Mouse (Mus musculus) CH12.LX (cell line): ENCODE results near the gene Ptgir. TPM values are rescaled to one million over a fixed set of nuclear protein-coding genes. Genes with fewer than 3 reads are reported as not detected.

Experiments
- DNase-seq: peaks from one replicate; pipeline ENCODE4 v3.0.0-alpha.2; 2013; ENCODE audit errors: extremely low read depth
- H3K27ac ChIP-seq: 2 replicates; pipeline ENCODE4 v1.5.1; 2012; ENCODE audit warnings: low read depth, mild to moderate bottlenecking, control low read depth, moderate library complexity; ENCODE audit not compliant: insufficient read depth
- H3K27me3 ChIP-seq: replicated peaks from 2 replicates; pipeline ENCODE3; 2012; ENCODE audit warnings: inconsistent platforms
- H3K36me3 ChIP-seq, 2 experiments: replicated peaks in 1 of 2; 2 replicates each; pipeline versions ENCODE3 to v1.6.1; 2012; ENCODE audit warnings: inconsistent platforms in 1 of 2, low read length in 1 of 2, mild to moderate bottlenecking in 1 of 2, mixed read lengths in 1 of 2, moderate library complexity in 1 of 2; ENCODE audit not compliant: control insufficient read depth in 1 of 2, insufficient read depth in 1 of 2
- H3K4me1 ChIP-seq, 2 experiments: 2 replicates each; pipeline ENCODE4 v1.6.1; 2012; ENCODE audit warnings: inconsistent platforms in 1 of 2, moderate library complexity in 1 of 2; ENCODE audit not compliant: insufficient read depth in 2 of 2, control insufficient read depth in 1 of 2
- H3K4me2 ChIP-seq: 2 replicates; pipeline ENCODE4 v1.6.1; 2012; ENCODE audit warnings: low read depth, mild to moderate bottlenecking, control low read depth; ENCODE audit not compliant: poor library complexity, insufficient read depth, severe bottlenecking
- H3K4me3 ChIP-seq, 3 experiments: fragments of 150-350 bp in 1 of 3; sonication (generic) in 1 of 3; replicated peaks in 1 of 3; 2 replicates each; pipeline versions ENCODE3 to v1.5.1; 2011 to 2012; ENCODE audit warnings: low read depth in 2 of 3, low read length in 2 of 3, mild to moderate bottlenecking in 2 of 3, moderate library complexity in 2 of 3, control low read depth in 1 of 3, improper control_type of control experiment in 1 of 3, inconsistent platforms in 1 of 3, mixed read lengths in 1 of 3; ENCODE audit not compliant: poor library complexity in 1 of 3
- H3K79me2 ChIP-seq: replicated peaks from 2 replicates; pipeline ENCODE4 v1.6.1; 2012; ENCODE audit warnings: mild to moderate bottlenecking, moderate library complexity; ENCODE audit not compliant: control insufficient read depth, poor library complexity, insufficient read depth, severe bottlenecking; ENCODE audit errors: extremely low read depth
- H3K9ac ChIP-seq: 2 replicates; pipeline ENCODE4 v1.6.1; 2012; ENCODE audit warnings: low read depth, mild to moderate bottlenecking, control low read depth, moderate library complexity; ENCODE audit not compliant: insufficient read depth
- H3K9me3 ChIP-seq: replicated peaks from 2 replicates; pipeline ENCODE3; 2012; ENCODE audit warnings: low read length, inconsistent platforms, mixed read lengths
- BHLHE40 ChIP-seq: IDR thresholded peaks from 2 replicates; pipeline ENCODE4 v1.6.1; 2011; ENCODE audit warnings: mild to moderate bottlenecking, low read depth, low read length, improper control_type of control experiment
- CHD1 ChIP-seq: IDR thresholded peaks from 2 replicates; pipeline ENCODE4 v1.6.1; 2012; ENCODE audit warnings: low read depth, low read length, improper control_type of control experiment, inconsistent platforms
- ELF1 ChIP-seq: IDR thresholded peaks from 2 replicates; pipeline ENCODE4 v1.6.1; 2014; ENCODE audit warnings: low read depth, mild to moderate bottlenecking, inconsistent platforms, low read length, improper control_type of control experiment
- ETS1 ChIP-seq: conservative IDR thresholded peaks from 2 replicates; pipeline ENCODE4 v1.6.1; 2012; ENCODE audit warnings: low read depth, mild to moderate bottlenecking, inconsistent platforms, low read length, improper control_type of control experiment, moderate library complexity
- GABPA ChIP-seq: IDR thresholded peaks from 2 replicates; pipeline ENCODE4 v1.6.1; 2012; ENCODE audit warnings: low read depth, low read length, improper control_type of control experiment, inconsistent platforms; ENCODE audit not compliant: insufficient replicate concordance
- JUN ChIP-seq: IDR thresholded peaks from 2 replicates; pipeline ENCODE4 v1.6.1; 2011; ENCODE audit warnings: low read depth, mild to moderate bottlenecking, low read length, improper control_type of control experiment, moderate library complexity; ENCODE audit not compliant: insufficient read depth
- MAZ ChIP-seq: IDR thresholded peaks from 2 replicates; pipeline ENCODE4 v1.6.1; 2012; ENCODE audit warnings: low read depth, mild to moderate bottlenecking, inconsistent platforms, low read length, improper control_type of control experiment, moderate library complexity
- MEF2A ChIP-seq: IDR thresholded peaks from 2 replicates; pipeline ENCODE4 v1.6.1; 2014; ENCODE audit warnings: low read depth, mild to moderate bottlenecking, inconsistent platforms, low read length, improper control_type of control experiment, borderline replicate concordance
- MYC ChIP-seq: IDR thresholded peaks from 2 replicates; pipeline ENCODE4 v1.6.1; 2011; ENCODE audit warnings: low read depth, mild to moderate bottlenecking, improper control_type of control experiment, low read length
- NRF1 ChIP-seq: IDR thresholded peaks from 2 replicates; pipeline ENCODE4 v1.6.1; 2014; ENCODE audit warnings: low read depth, mild to moderate bottlenecking, inconsistent platforms, low read length, improper control_type of control experiment, moderate library complexity
- PAX5 ChIP-seq: IDR thresholded peaks from 2 replicates; pipeline ENCODE4 v1.6.1; 2012; ENCODE audit warnings: low read length, inconsistent platforms, mixed read lengths
- POLR2A ChIP-seq: IDR thresholded peaks from 2 replicates; pipeline ENCODE4 v1.6.1; 2011; ENCODE audit warnings: low read depth, mild to moderate bottlenecking, improper control_type of control experiment, low read length
- POLR2AphosphoS2 ChIP-seq: IDR thresholded peaks from 2 replicates; pipeline ENCODE4 v1.6.1; 2011; ENCODE audit warnings: low read depth, low read length, improper control_type of control experiment
- RAD21 ChIP-seq: IDR thresholded peaks from 2 replicates; pipeline ENCODE4 v1.6.1; 2011; ENCODE audit warnings: low read depth, mild to moderate bottlenecking, low read length, improper control_type of control experiment, moderate library complexity
- SIN3A ChIP-seq: IDR thresholded peaks from 2 replicates; pipeline ENCODE4 v1.6.1; 2012; ENCODE audit warnings: low read length, improper control_type of control experiment, inconsistent platforms
- TBP ChIP-seq: conservative IDR thresholded peaks from 2 replicates; pipeline ENCODE4 v1.6.1; 2011; ENCODE audit warnings: low read depth, low read length, improper control_type of control experiment
- TCF12 ChIP-seq: IDR thresholded peaks from 2 replicates; pipeline ENCODE4 v1.6.1; 2014; ENCODE audit warnings: low read depth, mild to moderate bottlenecking, inconsistent platforms, low read length, improper control_type of control experiment
- USF2 ChIP-seq: conservative IDR thresholded peaks from 2 replicates; pipeline ENCODE4 v1.6.1; 2011; ENCODE audit warnings: low read depth, low read length, improper control_type of control experiment
- ZC3H11A ChIP-seq: IDR thresholded peaks from 2 replicates; pipeline ENCODE4 v1.6.1; 2012; ENCODE audit warnings: low read depth, mild to moderate bottlenecking, inconsistent platforms, low read length, improper control_type of control experiment
- ZMIZ1 ChIP-seq: IDR thresholded peaks from 2 replicates; pipeline ENCODE4 v1.6.1; 2012; ENCODE audit warnings: low read depth, mild to moderate bottlenecking, inconsistent platforms, low read length, improper control_type of control experiment
- dilution Hi-C: fragments of 300-500 bp; cut with MboI; formaldehyde crosslinking; loops from 2 replicates; pipeline ENCODE4 v1.14.3; 2020; ENCODE audit warnings: low sequenced_read_pairs; ENCODE audit not compliant: extremely low pct_unique_long_range_greater_than_20kb, extremely low pct_ligation_motif_present
- in situ Hi-C: fragments of 300-500 bp; cut with MboI; formaldehyde crosslinking; loops from 3 replicates; pipeline ENCODE4 v1.14.3; 2019; ENCODE audit warnings: low sequenced_read_pairs, low pct_ligation_motif_present, low pct_unique_long_range_greater_than_20kb, mixed read lengths
- polyA plus RNA-seq: library from polyadenylated mRNA; unstranded; fragments of >175 nt; gene quantifications from 2 replicates; pipeline ENCODE4 v1.2.1, GENCODE M21; 2012; ENCODE audit warnings: low read depth; ENCODE audit not compliant: insufficient read length
- total RNA-seq, 2 experiments: library from RNA; depleted of rRNA; stranded (reverse); fragments of 300-350 nt in 1 of 2; fragments of >200 nt in 1 of 2; gene quantifications; 2 replicates each; pipeline ENCODE4 v1.2.3; 2012 to 2014

The Ptgir gene
- total and polyA plus RNA-seq, 3 experiments: 3.8 to 31.1 (median 7.0) TPM

DNA sequence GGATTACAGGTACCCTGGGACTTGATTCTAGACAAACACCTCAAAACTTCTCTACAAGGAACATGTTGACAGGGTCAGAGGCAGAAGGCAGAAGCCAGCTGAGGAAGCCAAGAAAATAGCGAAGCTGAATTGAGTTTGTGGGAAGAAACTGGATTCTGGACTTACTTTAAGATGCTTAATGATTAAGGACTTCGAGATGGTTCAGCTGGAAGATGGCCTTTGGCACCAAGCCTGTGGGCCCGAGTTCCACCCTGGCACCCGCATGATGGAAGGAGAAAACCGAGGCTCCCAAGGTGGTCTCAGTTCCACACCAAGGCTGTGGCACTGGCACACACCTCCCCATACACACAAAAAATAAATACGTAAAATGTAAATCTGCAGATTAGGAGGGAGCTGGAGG lies 15.8 kb upstream of the Ptgir start:
- H3K9ac ChIP-seq: no peak overlapping the region
- no peak overlapping the region for H3K27ac ChIP-seq
- H3K36me3 ChIP-seq: peaks cover 8 to 27% of the 10 kb centered on the region in 2 experiments
- H3K9me3 ChIP-seq: peaks cover 10% of the 10 kb centered on the region
- dilution Hi-C loops (no loop called here), in situ Hi-C loops (no loop called here)
- H3K27me3 ChIP-seq: peaks cover 6% of the 10 kb centered on the region
- H3K79me2 ChIP-seq: no peaks in the 10 kb centered on the region
- no peak for TF ChIP-seq CHD1
- no peak for TF ChIP-seq PAX5
- no peak for TF ChIP-seq POLR2AphosphoS2
- no peak for TF ChIP-seq TCF12
- no peak for TF ChIP-seq MEF2A
- no peak for TF ChIP-seq RAD21
- no peak for TF ChIP-seq ZMIZ1
- no peak for TF ChIP-seq USF2
- no peak overlapping the region for H3K4me3 ChIP-seq
- H3K4me2 ChIP-seq: no peak overlapping the region
- peaks cover 11 to 36% of the 10 kb centered on the region in 2 experiments for H3K4me1 ChIP-seq
- no peak for DNase-seq

DNA sequence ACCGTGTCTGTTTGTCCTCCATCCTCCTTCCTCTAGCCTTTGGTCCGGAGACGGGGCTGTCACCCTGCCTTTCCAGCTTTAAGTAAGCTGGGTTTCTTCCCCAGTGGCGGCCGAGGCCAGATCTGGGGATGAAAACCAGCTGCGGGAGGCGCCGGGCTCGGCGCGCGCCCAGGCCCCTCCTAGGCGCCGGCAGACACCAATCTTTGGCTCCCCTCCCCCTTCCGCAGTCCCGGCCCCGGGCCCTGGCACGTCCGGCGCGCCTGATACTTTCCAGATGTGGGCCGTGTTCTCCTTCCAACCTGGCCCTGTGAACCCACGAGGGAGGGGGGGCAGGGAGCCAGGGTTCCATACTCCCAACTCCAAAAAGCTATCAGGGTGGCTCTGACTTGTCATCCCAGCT lies 15.3 kb upstream of the Ptgir start:
- Histone ChIP-seq H3K4me3 (no peak overlapping the region), H3K27ac (no peak overlapping the region), H3K79me2 (no peaks in the 10 kb centered on the region), H3K27me3 (peaks cover 6% of the 10 kb centered on the region), H3K9ac (no peak overlapping the region), H3K4me1 (peaks cover 11 to 36% of the 10 kb centered on the region in 2 experiments), H3K36me3 (peaks cover 5 to 23% of the 10 kb centered on the region in 2 experiments), H3K4me2 (no peak overlapping the region), H3K9me3 (peaks cover 6% of the 10 kb centered on the region)
- DNase-seq: no peak
- in situ Hi-C loops (no loop called here), dilution Hi-C loops (no loop called here)
- TF ChIP-seq MYC: no peak
- no peak for TF ChIP-seq TCF12
- TF ChIP-seq ZMIZ1: no peak
- no peak for TF ChIP-seq POLR2A
- no peak for TF ChIP-seq GABPA
- TF ChIP-seq NRF1: no peak
- no peak for TF ChIP-seq MAZ
- no peak for TF ChIP-seq SIN3A
- TF ChIP-seq ZC3H11A: no peak
- no peak for TF ChIP-seq JUN
- no peak for TF ChIP-seq ELF1
- TF ChIP-seq BHLHE40: no peak
- no peak for TF ChIP-seq TBP
- TF ChIP-seq ETS1: no peak
